Mouse (Mus musculus) heart, postnatal 36 days (tissue): ENCODE results near the gene Fbxl13. TPM values are rescaled to one million over a fixed set of nuclear protein-coding genes. Genes with fewer than 3 reads are reported as not detected.

Source experiments
- DNase-seq, 2 experiments: peaks; one replicate each; pipeline ENCODE4 v3.0.0; 2021 to 2022
- intact Hi-C: fragments of 180-260 bp; cut with DNase I; formaldehyde crosslinking; loops from one replicate; pipeline ENCODE4 v1.15.1; 2025
- total RNA-seq, 2 experiments: library from RNA; stranded (reverse); gene quantifications; 2 replicates each; pipeline ENCODE4 v1.2.3; 2021

Gene Fbxl13
- total RNA-seq, 2 experiments from 2014 or later, result not detected

DNA sequence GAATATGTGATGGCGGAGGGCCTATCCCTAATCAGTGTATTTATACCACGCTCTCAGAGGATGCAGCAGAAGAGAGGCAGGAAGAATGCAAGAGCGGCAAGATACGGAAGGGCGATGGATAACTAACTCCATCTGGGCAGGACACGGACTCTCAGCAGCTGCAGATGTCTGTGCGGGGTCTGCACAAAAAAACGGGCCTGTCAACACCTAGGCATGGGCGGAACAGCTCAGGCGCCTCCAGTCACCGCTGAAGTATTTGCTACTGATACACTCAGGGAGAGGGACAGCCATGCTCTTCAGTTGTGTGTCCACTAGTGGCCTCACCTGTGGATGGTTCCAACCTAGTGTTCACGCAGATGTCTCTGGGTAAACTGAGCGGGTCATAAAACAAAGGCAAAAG lies 57.2 kb downstream of the Fbxl13 start:
- intact Hi-C loops, result loop anchor here (5.0 kb wide), 1 partner anchor 261 kb away; no protein-coding TSS in a partner anchor
- DNase-seq, result no peak

- DNase-seq, result no peak
- intact Hi-C loops, result loop anchor here (5.0 kb wide), 1 partner anchor 260 kb away; no protein-coding TSS in a partner anchor
These were observed 57.8 kb downstream of the Fbxl13 start for GRCm38 (mm10) chr5:21587683-21588082.

DNA sequence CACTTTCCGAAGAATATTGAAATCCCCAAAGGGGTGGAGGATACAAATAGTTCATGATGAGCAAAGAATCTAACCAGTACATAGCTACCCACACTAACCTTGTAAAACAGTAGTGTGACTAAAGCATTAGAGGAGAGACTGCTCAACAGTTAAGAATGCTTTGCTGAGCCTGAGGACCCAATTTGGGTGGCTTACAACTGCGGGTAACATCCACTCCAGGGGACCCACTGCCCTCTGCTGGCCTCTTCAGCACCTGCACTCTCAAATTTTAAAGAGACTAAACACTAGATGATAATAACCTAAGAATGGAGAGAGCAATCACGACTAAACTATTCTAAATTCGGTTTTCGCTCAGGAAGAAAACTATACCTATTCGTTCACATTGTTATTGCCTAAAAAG lies 58.7 kb downstream of the Fbxl13 start:
- intact Hi-C loops, result loop anchor here (1.0 to 5.0 kb wide), 3 partner anchors 153 to 321 kb away; no protein-coding TSS in a partner anchor
- peak; percentile 37 to 61 for DNase-seq

DNA sequence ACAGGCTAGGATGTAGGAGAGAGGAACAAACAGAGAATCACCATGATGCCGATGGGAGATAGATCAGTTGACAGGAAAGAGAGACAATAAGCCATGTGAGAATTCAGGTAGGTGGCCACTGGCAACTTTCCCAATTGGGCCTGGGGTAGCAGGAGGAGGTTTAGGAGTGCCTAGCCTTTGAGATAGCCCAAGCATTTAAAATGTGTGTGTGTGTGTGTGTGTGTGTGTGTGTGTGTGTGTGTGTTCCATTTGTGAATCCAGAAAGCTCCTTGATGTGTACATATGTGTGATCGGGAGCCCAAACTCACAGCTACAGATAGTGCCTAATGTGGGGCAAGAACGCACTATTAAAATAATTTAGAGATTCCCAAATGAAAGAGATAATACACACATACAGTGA lies 67.3 kb downstream of the Fbxl13 start:
- DNase-seq, result no peak
- intact Hi-C loops, result no loop called here

DNA sequence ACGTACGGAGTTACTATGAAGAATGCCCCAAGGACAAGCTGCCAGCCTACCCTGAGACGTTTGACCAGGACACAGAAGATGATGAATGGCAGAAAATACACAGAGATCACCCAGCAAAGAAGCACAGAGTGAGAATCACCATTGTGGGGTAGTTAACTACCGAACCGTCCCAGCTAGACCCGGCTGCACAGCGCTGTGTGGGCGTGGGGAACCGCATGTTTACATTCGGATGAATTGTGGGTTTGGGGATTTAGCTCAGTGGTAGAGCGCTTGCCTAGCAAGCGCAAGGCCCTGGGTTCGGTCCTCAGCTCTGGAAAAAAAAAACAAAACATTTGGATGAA lies 70.3 kb downstream of the Fbxl13 start:
- no peak for DNase-seq
- intact Hi-C loops, result no loop called here

- intact Hi-C loops, result no loop called here
- DNase-seq, result no peak
These were observed 70.8 kb downstream of the Fbxl13 start for GRCm38 (mm10) chr5:21574386-21575209.

DNA sequence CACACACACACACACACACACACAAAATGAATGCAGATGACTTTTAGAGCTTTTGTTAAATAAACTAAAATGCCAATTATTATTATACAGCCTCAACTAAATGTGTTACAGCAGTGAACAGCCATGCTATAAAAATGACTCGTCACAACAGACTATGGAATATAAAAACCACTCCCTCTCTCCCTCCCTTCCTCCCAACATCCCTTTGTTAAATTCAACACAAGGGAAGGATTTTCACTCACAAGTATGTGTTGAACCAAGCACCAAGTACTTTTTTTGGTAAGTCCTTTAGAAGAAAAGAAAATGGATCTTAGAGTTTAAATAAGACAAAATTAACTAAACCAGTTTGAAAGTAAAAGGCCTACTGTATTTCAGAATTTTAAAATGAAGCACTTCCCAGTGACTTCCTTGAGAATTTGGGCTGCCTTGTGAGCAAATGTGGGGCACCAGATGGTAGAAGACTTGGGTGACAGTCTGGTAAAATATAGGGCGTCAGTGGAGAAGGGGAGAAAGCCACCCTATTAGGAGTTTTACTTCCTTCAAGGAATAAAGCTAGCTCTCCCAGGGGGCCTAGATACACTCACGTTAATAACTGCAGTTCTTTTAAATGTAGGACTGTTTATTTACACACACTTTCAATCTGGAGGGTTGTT lies 72.5 kb downstream of the Fbxl13 start:
- intact Hi-C loops, result no loop called here
- DNase-seq, result no peak

DNA sequence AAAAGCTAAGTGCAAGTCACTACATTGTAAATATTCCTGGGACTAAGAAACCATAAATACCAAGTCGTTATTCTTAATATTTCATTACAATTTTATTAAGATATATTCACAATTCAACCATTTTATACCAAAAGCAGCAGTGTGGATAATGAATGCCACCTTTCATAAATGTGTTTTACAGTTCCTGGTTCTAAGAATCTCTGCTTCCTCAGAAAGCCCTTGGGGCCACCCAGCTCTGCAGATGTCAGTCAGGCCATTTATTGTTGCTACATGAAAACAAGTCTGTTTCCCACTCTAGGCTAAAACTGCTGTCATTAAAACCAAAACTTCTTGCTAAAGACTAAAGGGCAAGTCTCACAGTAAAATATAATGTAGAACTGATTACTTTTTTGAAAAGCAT lies 77.7 kb downstream of the Fbxl13 start:
- intact Hi-C loops, result no loop called here
- DNase-seq, result no peak

DNA sequence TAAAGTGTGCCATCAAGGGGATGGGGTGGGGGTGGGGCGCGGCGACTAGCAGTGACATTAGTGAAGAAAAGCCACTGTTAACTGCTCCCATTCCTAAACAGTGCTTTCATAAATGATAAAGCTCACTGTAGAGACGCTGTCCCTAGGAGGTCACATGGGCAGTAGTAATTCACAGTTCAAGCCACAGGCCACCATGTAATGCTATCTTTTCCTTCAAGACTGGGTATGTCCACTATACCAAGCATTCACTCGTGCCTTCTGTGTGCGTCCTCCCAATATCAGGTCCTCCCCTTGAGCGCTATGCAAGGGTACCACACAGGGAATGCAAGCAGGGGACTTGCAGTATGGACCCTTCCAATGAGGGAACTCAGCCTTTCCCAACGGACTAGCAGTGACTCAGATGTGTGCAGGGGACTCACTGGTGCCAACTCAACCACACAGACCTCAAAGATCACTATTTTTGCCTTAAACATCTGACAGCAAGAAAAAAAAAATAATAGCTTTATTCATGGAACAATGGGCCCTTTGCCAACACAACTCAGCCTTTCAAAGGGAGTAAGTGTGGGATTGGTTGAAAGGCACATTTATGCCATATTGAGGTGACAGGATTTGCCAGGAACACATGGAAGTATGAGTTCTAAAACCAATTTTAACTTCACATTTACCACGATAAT lies 79.9 kb downstream of the Fbxl13 start:
- no peak for DNase-seq
- intact Hi-C loops, result no loop called here

GRCm38 (mm10) chr5:21563936-21564335 lies 81.5 kb downstream of the Fbxl13 start:
- peak; percentile 17 to 38 for DNase-seq
- intact Hi-C loops, result no loop called here

DNA sequence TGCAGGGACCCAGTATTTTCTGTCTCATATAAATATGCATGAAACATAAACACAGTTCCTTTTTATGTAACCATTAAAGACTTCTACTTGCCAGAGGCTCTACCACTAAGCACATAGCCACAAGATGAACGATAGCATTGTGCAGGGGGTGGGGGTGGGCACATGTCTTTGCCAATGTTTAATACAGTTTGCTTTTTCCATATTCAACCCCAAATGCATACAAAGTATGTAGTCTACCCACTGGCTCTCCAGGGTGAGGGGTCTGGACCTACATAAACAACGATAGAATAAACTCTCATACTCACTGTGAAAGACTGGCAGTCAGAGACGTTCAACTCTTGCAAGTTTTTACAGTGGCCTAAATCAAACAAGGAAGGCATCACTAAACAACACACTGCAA lies 88.9 kb downstream of the Fbxl13 start:
- no peak for DNase-seq
- intact Hi-C loops, result no loop called here

DNA sequence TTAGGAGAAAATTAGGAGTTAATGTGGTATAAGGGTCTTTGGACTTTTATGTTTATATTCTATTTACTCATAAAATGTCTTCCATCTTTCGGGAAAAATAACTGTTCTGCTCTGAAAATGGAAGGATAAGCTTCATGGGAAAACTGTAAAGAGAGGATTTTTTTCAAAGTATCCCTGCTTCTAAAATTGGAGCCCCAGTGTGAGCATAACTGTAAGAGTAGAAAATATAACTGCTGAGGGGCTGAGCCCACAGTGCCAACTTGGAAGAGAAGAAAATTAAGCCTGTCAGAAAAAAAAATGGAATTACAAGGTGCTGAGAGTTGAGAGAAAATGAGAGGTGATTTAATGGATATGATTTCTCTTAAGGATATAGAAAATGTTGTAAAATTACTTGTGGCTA lies 90.7 kb downstream of the Fbxl13 start:
- intact Hi-C loops, result no loop called here
- no peak for DNase-seq

DNA sequence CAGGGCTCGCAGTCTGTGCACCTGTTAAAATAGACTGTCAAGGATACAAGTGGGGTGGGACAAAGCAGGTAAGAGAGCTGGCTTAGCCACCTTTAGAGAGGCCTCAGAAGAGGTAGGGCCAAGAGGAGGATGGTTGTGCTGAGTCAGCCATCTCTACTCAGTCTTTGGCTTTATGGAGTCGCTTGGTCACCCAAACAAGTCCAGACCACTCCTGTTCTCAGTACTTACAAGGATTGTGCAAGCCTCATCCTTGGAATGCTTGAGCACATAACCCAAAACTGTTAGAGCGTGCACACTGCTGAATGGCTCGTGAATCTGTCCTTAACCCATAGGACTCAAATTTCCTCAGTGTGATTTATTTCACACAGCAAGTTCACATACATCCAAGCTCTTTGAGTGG lies 91.7 kb downstream of the Fbxl13 start:
- intact Hi-C loops, result no loop called here

GRCm38 (mm10) chr5:21547005-21547404 lies 98.4 kb downstream of the Fbxl13 start:
- intact Hi-C loops, result no loop called here

More for the DNA sequence above, 91.7 kb downstream of the Fbxl13 start:
- no peak for DNase-seq

DNA sequence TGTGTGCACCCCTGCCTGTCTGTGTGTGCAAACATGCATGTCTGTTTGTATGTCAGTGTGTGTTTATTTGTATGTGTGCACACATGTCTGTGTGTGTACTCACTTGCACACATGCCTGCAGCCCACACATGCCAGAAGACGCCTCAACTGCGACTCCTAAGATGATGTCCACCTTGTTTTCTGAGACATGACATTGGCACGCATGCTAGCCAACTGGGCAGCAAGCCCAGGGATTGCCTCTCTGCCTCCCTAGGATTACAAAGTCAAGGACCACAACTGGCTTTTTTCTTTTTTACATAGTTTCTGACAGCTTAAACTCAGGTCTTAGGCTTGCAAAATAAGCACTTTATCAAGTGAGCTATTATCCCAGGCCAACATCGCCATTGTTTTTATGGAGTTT lies 99.6 kb downstream of the Fbxl13 start:
- peak in 1 of 2 experiments; percentile 18 for DNase-seq
- intact Hi-C loops, result no loop called here

More at GRCm38 (mm10) chr5:21547005-21547404, 98.4 kb downstream of the Fbxl13 start:
- no peak for DNase-seq

DNA sequence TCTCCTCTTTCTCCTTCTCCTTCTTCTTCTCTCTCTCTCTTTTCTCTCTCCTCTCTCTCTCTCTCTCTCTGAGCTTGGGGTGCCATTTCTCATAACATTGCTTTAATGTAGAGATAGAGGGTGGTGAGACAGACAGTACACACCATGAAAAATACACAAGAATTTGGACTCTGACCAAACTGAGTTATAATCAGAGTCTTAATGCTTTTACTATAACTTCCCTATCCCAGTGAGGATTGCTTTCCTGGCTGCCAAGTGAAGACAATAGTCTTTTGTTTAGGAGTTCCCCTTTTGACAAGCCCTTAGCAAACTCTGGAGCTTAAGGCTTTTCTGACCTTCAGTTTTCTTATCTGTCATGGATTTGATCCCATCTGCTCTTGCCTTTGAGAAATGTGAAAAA lies 100.2 kb downstream of the Fbxl13 start:
- intact Hi-C loops, result no loop called here
- no peak for DNase-seq

DNA sequence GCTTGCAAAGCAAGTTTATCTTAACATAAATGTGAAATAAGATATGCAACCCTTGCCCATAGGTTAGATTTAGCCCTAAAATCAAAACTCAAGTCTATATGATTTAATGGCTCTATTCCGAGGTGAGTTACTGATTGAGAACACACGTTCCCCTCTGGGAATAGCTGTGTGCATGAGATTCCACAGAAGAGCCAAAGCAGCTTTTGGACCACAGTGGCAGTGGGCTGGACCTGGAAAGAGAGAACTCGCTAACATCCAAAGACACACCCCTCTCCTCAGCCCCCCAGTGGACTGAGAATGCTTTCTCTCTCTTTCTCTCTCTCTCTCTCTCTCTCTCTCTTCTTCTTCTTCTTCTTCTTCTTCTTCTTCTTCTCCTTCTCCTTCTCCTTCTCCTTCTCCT lies 100.6 kb downstream of the Fbxl13 start:
- peak; percentile 33 to 44 for DNase-seq
- intact Hi-C loops, result no loop called here

DNA sequence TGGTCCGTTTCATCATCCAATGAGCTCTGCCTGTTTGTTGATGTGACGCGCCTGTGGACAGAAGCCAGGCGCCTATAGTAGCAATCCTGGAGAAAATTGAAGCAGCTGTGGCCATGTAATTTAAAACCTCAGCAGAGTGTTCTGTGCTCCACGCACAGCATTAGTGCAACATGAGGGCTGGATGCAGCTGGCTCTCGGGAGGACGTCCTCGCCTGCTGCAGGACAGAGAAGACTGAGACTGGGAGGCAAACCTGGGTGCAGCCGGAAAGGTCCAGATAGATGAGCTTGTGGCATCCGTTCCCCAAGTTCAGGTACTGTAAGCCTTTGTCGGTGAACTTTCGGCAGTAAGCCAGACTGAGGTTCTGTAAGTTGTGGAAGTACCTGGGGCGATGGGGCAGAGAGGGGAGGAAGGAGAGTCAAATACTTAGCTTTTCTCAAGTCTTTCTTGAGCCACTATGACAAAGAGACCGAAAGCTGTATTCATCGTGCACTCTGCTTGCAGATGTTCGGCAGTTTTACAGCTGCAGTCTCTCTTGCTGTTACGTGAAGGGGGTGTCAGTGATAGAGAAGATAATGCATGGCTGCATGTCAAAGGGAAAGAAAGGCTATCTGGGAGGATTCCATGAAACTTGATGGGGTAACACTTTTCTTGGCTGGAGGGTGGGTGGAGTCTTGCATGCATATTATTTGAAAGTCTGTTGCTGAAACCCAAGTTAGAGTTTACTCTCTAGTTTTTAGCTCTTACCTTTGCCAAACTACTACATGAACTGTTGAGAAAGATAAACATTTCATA lies 101.8 kb downstream of the Fbxl13 start, which contains the start of gene Lrrc17:
TSS of gene Lrrc17 (plus strand) at position 151 of the 793 bp plus-strand sequence.
- DNase-seq, result peak; percentile 14 to 42
- intact Hi-C loops, result no loop called here

- intact Hi-C loops, result no loop called here
- no peak for DNase-seq
These were observed 103.2 kb downstream of the Fbxl13 start for GRCm38 (mm10) chr5:21542226-21542625.

DNA sequence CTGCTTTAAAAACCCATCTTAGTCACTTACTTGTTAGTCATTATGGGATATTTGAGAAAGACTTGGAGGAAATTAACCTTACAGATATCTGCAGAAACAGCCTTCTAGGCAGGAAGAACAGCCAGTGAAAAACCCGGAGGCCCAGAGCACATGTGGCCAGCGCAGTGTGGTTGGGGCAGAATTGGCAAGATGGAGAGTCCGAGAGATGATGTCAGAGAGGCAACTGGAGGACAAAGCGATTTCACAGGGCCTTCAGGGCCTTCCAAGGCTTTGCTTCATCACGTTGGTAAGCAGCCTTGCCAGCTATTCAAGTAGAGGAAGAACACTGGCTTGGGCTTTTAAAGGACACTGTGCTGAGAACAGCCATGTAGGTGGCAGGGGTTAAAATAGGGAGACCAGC lies 112.5 kb downstream of the Fbxl13 start:
- DNase-seq, result peak; percentile 25 to 37
- intact Hi-C loops, result no loop called here

DNA sequence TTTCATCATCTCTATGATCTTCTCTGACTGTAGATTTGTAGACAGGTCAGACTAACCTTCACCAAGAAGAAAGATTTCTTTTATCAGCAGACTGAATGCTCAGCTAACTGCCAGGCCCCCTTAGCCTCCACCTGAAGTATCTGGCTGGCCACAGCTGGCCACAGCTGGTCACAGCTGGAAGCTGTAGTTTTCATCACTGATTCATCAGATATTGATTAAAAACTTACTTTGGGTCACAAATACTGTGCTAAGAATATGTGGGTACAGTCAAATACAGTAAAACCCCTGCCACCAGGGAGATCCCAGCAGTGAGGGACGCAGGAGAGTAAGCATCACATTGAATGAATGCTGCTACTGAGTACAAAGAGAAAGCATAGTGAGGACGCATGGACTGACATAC lies 113.3 kb downstream of the Fbxl13 start:
- intact Hi-C loops, result no loop called here
- DNase-seq, result no peak
